Mouse (Mus musculus) liver, embryonic 14.5 days (tissue): ENCODE measurements at regions not wholly inside any gene's neighbourhood (a gene's known extent, or its start where the extent isn't known, plus 50 kb on each side); places are given as distances from the start of the nearest gene placed in this dataset.

Experiments used
- CTCF ChIP-seq: IDR thresholded peaks from 2 replicates; pipeline ENCODE4 v1.5.1; 2016; ENCODE audit warnings: antibody characterized with exemption, low read depth, control low read depth
- EP300 ChIP-seq: IDR thresholded peaks from 2 replicates; pipeline ENCODE4 v1.6.1; 2016; ENCODE audit warnings: antibody characterized with exemption, low read depth

GRCm38 (mm10) chr13:83020829-83021228 is 483.0 kb upstream of the Mef2c start:
- no peak for TF ChIP-seq CTCF
- TF ChIP-seq EP300 = no peak
